Mouse (Mus musculus): ENCODE data around the gene Bdkrb1. TPM values are rescaled to one million over a fixed set of nuclear protein-coding genes. Genes with fewer than 3 reads are reported as not detected.

Gene Bdkrb1
- polyA plus RNA-seq (2012; ENCODE audit: insufficient read depth, insufficient read length, missing spikeins): not detected in 2 replicates

DNA sequence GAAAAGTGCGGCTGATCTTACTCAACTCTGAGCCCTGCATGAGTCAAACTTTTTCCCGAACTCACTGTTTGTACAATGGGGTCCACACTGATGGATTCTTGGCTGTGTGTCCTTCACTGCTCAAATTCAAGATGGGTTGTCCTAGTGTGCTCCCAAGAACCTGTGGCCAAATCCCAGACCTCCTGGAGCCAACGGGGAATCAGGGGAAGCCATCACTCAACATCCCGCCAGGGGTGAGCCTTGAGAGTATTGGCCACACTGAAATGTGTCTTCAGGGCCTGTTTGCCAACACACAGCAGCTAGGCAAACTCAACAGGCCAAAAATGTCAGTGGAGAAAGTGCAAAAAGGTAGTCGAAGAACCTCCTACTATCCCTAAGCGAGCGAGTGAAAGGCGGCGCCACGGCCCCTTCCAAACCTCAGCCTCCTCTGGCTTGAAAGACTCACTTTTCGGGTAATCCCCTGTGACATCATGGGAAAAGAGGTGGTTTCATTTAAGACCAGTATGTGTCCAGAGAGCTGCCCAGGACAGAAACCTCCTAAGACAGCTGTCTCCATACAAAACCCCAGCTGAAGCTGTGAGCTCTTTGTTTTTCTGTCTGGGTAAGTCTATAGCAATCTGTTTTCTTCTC lies at the start of gene Bdkrb1:
TSS of gene Bdkrb1 (plus strand) at position 505 of the 630 bp plus-strand sequence.
- Histone ChIP-seq H3K27ac (replicated peaks; ENCODE audit: low read depth, low read length) (no peak within 1 kb of the TSS), H3K4me3 (ENCODE audit: insufficient read depth, low read depth, low read length) (no peak within 1 kb of the TSS), H3K4me1 (ENCODE audit: control insufficient read depth, insufficient read depth, insufficient read length, low read length) (no peaks in the 10 kb centered on the region)

DNA sequence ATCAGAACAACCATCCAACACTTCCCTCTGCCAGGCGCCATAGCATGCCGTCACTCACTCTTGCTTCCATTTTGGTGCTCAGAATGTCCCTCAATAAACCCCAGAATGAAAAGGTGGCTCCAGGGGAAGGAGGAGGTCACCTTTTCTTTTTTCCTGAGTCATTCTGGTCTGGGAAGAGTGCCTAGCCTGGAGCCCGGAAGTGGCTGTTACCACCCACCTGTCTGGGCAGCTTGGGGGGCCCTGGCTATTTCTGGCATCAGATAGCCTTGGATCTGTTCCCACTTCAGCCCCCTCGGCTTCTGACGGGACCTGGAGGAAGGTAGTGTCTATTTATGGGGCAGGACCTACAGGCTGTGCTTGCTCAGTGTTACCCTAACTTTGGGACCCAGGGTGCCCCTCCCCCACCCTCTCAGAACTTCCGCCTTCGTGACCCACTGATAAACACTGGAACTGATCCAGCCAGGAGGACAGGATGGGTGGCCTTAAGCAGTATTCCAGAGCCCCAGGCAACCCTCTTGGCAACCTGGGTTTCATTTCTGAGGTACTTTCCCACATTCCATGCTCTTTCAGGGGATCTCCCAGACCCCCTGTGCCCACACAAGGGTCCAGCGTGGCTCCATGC lies 48.6 kb upstream of the Bdkrb1 start:
- Histone ChIP-seq H3K4me3 (ENCODE audit: insufficient read depth, low read depth, low read length) (no peak overlapping the region), H3K27ac (replicated peaks; ENCODE audit: low read depth, low read length) (no peak overlapping the region), H3K4me1 (ENCODE audit: control insufficient read depth, insufficient read depth, insufficient read length, low read length) (no peaks in the 10 kb centered on the region; the same call in 1 of the 2 replicates)

DNA sequence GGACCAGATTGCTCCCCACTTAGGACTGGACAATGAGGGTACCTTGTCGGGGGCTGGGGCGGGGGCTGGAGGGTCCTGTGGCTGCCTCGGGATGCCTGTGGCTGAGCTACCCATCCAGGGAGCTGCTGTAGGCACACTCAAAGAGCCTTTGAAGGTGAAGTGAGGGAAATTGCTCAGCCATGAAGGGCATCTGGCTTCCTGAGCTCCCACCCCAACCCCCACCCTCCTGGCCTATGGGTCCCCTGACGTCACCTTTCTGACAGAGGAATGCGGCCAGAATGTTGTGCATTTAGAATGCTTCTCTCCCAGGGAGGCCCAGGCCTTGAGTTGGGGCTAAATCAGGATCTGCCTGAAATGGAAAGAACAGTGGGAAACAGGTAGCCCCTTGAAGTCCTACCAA lies 47.7 kb upstream of the Bdkrb1 start:
- Histone ChIP-seq H3K4me3 (ENCODE audit: insufficient read depth, low read depth, low read length) (no peak overlapping the region), H3K27ac (replicated peaks; ENCODE audit: low read depth, low read length) (no peak overlapping the region), H3K4me1 (ENCODE audit: control insufficient read depth, insufficient read depth, insufficient read length, low read length) (no peaks in the 10 kb centered on the region; the same call in 1 of the 2 replicates)

DNA sequence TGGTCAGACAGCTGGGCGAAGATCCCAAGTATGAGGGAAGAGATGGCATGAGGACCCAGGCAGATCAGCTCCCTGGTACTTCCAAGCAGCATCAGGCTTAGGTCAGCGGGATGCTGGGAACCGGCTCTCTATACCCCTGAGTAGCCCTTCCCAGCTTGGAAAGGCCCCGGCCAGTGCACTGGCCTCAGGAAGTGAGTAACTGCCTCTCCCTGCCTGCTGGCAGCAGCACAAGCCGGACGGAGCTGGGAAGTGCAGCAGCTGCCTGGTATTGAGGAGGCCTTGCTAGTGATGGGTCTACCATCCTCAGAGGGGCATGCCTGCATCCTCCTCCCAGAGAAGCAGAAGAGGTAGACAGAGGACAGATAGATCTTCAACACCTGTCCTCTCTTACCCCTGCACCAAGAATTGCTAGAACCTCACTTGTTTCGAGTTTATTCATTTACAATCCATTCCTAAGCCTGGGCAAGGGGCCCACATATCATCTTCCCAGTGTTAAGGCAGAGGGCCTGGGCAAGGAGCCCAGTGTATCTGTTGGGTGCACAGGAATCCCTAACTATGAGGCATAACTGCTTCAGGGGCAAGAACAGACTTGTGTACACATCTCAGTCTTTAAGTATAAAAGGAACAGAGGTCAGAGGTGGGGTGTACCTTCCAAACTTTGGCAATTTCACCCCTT lies 45.5 kb upstream of the Bdkrb1 start:
- Histone ChIP-seq H3K4me1 (ENCODE audit: control insufficient read depth, insufficient read depth, insufficient read length, low read length) (no peaks in the 10 kb centered on the region; the same call in 1 of the 2 replicates), H3K27ac (replicated peaks; ENCODE audit: low read depth, low read length) (no peak overlapping the region), H3K4me3 (ENCODE audit: insufficient read depth, low read depth, low read length) (no peak overlapping the region)

DNA sequence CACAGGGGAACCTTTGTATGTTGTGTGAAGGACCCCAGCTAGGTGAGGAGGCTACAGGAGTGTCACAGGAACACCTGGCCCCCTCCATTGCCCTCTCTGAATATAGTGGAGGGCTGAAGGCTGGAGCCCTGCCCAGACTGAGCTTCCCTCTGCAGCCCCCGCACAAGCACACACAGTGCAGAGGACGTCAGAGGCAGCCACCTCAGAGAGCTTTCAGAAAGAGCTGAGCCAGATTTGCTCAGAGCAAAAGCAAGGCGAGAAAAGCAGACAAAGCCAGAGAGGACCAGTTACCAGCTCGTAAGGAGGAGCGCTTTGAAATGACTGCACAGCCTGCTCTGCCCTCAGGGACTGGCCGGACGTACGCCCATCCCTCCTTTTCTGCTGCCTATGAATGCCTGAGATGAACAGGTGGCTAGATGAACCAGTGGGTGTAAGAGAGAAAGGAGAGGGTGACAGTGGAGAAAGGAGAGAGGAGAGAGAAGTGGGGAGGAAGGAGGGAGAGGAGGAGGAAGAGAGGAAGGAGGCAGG lies 41.8 kb upstream of the Bdkrb1 start:
- no peak overlapping the region for H3K27ac ChIP-seq (replicated peaks; ENCODE audit: low read depth, low read length)
- H3K4me1 ChIP-seq (ENCODE audit: control insufficient read depth, insufficient read depth, insufficient read length, low read length): no peaks in the 10 kb centered on the region; the same call in 1 of the 2 replicates
- H3K4me3 ChIP-seq (ENCODE audit: insufficient read depth, low read depth, low read length): no peak overlapping the region

DNA sequence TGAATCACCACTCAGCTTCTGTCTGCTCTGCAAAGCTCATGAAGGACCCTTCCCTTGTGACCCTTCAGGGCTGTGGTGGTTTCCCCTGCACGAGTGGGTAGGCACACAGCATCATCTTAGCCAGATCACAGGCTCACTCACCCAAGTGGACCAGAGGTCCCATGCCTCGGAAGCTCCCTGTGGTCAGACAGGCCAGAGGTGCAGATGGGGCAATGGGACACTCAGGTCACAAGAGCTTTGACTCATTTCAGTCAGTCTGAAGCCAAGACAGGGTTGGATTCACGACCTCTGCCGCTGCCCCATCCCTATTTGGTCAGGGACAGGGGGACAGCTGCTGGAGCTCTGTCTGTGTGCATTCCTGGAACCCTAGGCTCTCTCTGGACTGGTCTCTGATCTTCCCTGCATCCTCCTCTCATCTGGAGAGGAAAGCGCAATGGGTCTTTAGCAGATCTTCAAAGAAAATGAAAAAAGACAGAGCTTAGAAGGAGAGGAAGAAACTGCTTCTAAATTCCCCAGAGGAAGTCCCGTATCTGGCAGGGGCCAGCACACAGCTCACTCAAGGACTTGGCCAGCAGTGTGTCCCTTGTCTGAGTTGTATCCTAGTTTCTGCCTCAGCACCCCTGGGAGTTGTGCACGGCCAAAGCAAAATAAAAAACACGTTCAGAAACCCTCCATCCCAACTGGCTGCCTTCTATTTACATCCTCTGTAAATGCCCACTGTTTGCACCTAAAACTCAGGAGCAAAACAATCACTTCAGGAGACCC lies 40.6 kb upstream of the Bdkrb1 start:
- Histone ChIP-seq H3K4me3 (ENCODE audit: insufficient read depth, low read depth, low read length) (peak overlapping the region; percentile 26), H3K27ac (replicated peaks; ENCODE audit: low read depth, low read length) (no peak overlapping the region), H3K4me1 (ENCODE audit: control insufficient read depth, insufficient read depth, insufficient read length, low read length) (no peaks in the 10 kb centered on the region; the same call in 1 of the 2 replicates)

DNA sequence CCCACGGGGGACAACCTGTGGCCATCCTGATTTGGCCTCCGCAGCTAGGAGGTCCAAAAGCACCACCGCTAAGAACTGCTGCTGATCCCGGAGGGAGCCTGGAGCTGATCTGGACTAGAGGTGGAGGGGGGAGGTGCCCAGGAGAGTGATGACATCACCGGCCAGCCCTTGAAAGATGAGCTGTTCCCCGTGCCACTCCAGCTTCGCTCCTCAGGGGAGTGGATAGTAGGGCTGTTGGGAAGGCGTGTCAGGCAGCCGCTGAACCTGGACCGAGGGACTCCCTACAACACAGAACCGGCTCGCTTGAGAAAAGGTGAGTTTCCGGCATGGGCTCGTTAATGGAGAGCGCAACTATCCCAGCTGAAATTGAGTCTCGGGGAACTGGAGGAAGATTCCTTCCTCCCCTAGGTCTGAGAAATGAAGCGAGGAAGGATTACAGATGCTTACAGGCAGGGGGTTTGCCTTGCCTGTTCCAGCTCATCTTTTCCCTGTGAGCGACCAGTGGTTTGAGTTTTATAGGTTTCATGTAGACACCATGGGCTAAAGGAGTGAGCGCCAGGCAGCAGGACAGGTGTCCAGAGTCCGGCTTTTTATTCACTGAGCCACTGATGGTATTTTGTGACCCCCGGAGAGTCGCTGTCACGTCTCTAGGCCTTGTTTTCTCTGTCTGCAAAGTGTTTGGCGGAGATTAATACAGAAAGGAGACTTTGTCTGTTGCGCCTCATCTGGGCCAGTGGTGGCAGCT lies 39.8 kb upstream of the Bdkrb1 start, which contains the start of gene Bdkrb2:
TSS of gene Bdkrb2 (plus strand) at position 291 of the 745 bp plus-strand sequence.
- H3K4me3 ChIP-seq (ENCODE audit: insufficient read depth, low read depth, low read length): peak within 1 kb of the TSS; percentile 26
- H3K4me1 ChIP-seq (ENCODE audit: control insufficient read depth, insufficient read depth, insufficient read length, low read length): no peaks in the 10 kb centered on the region; the same call in 1 of the 2 replicates
- H3K27ac ChIP-seq (replicated peaks; ENCODE audit: low read depth, low read length): no peak within 1 kb of the TSS

DNA sequence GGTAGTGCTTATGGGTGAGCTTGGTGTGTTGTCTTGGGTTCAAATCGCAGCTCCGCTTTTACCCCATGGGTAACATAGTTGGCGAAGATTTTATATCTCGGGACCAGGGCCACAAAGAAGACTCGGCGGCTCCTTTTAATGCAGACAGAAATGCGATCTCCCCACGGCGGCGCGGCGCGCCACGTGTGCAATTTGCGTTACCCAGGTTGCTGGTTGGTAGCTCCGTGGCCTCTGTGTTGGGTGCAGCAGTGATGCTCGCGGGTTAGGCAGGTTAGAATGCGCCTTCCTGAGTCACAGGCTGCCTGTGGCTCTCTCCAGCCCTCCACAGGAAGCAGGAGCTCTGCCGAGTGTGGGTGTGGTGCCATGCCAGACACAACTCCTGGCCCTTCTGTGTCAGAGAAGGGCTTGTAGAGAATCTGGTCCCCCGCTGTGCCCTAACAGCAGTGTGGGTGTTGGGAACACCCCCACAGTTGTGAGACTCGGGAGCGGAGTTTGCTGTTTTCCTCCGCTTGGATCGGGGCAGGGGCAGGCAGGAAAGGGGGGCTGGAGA lies 39.1 kb upstream of the Bdkrb1 start:
- H3K4me3 ChIP-seq (ENCODE audit: insufficient read depth, low read depth, low read length): peak overlapping the region; percentile 7; the same call in 1 of the 2 replicates
- H3K27ac ChIP-seq (replicated peaks; ENCODE audit: low read depth, low read length): no peak overlapping the region
- H3K4me1 ChIP-seq (ENCODE audit: control insufficient read depth, insufficient read depth, insufficient read length, low read length): no peaks in the 10 kb centered on the region; the same call in 1 of the 2 replicates

DNA sequence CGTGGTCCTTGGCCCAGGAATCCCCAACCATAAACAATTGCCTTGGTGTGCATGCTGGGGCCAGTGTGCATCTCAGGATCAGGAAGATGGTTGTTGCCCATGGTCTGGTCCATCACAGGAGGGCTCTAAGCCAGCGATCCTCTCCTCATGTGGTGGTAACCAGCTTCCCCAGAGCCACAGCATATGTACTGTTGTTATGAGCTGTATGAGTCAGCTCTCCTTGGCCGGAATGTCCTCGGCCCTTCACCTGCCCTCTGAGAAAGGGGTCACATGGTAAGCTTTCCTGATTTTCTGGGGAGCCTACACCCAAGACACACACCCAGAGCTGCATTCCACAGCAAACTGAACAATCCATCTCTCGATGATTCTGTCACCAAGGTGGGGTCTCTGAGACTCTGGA lies 37.7 kb upstream of the Bdkrb1 start:
- Histone ChIP-seq H3K4me3 (ENCODE audit: insufficient read depth, low read depth, low read length) (no peak overlapping the region), H3K27ac (replicated peaks; ENCODE audit: low read depth, low read length) (no peak overlapping the region), H3K4me1 (ENCODE audit: control insufficient read depth, insufficient read depth, insufficient read length, low read length) (no peaks in the 10 kb centered on the region; the same call in 1 of the 2 replicates)

DNA sequence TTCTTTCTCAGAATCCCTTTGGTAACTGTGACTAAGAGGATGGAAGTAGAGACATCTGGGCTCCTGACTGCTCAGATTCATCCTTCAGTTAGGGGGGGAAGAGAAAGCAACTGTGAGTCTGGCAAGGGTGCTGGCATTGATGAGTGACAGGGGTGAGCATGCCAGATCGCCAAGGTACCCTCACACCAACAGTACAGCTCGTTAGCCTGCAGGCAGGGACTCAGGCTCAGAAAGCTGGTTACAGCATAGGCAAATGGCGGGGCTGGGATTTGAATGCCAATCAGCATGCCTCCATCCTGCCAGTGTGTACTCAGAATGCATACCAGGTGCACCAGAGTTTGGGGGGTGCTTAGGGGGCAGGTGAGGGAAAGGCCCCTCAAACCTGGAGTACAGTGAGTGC lies 31.0 kb upstream of the Bdkrb1 start:
- H3K27ac ChIP-seq (replicated peaks; ENCODE audit: low read depth, low read length): no peak overlapping the region
- H3K4me1 ChIP-seq (ENCODE audit: control insufficient read depth, insufficient read depth, insufficient read length, low read length): no peaks in the 10 kb centered on the region
- no peak overlapping the region for H3K4me3 ChIP-seq (ENCODE audit: insufficient read depth, low read depth, low read length)

DNA sequence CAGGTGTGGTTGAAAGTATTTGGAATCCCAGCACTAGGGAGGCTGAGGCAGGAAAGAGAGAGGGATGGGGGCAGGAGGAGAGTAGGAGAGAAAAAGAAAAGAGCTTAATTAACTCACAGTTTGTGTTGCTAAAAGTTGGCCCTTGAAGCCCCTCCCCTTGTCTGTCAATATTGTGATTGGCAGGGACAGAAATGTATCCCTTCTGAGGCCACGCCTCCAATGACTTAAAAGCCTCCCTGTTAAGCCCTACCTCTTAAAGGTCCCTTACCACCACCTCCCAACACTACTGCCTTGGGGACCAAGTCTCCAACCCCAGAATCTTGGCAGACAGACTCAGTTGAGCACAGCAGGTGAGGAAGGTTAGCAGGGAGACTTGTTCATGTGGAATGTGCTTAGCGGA lies 30.3 kb upstream of the Bdkrb1 start:
- Histone ChIP-seq H3K4me3 (ENCODE audit: insufficient read depth, low read depth, low read length) (no peak overlapping the region), H3K27ac (replicated peaks; ENCODE audit: low read depth, low read length) (no peak overlapping the region), H3K4me1 (ENCODE audit: control insufficient read depth, insufficient read depth, insufficient read length, low read length) (no peaks in the 10 kb centered on the region)

DNA sequence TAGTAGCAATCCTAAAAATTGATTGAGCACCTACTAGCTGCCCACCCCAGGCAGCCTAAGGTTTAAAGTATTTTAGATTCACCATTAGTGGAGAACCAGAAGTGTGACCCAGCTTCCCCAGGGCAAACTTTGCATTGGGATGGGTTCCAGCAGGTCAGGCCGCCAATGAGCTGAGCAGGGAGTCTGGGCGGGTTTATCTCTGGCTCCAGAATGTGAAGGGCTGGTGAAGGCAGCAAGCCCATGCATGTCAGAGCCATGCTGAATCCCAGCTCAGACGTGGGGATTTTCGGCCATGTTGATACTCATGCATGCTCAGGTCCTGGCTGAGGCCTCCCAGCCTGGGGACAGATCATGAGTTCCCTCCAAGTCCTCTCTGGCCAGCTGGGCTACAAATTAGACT lies 28.5 kb upstream of the Bdkrb1 start:
- H3K4me1 ChIP-seq (ENCODE audit: control insufficient read depth, insufficient read depth, insufficient read length, low read length): no peaks in the 10 kb centered on the region
- H3K4me3 ChIP-seq (ENCODE audit: insufficient read depth, low read depth, low read length): no peak overlapping the region
- no peak overlapping the region for H3K27ac ChIP-seq (replicated peaks; ENCODE audit: low read depth, low read length)

DNA sequence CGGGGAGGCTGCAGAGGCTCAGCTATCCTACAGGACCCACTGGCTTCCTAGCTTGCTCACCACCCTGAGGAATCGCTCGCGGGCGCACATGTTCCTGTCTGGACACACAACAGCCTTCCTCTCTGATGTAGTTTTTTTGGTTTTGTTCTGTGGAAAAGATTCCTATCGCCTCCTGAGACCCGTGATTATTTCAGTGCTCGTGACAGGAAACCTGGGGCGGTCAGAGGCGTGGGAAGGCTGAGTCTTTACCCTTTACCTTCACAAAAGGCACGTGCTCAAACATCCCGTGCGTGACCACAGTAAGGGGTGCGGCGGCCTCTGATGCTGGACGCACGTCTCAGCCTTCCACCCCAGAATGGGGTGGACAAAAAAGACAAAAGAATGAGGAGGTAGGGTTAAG lies 22.4 kb upstream of the Bdkrb1 start:
- Histone ChIP-seq H3K4me3 (ENCODE audit: insufficient read depth, low read depth, low read length) (no peak overlapping the region), H3K4me1 (ENCODE audit: control insufficient read depth, insufficient read depth, insufficient read length, low read length) (no peaks in the 10 kb centered on the region), H3K27ac (replicated peaks; ENCODE audit: low read depth, low read length) (no peak overlapping the region)

DNA sequence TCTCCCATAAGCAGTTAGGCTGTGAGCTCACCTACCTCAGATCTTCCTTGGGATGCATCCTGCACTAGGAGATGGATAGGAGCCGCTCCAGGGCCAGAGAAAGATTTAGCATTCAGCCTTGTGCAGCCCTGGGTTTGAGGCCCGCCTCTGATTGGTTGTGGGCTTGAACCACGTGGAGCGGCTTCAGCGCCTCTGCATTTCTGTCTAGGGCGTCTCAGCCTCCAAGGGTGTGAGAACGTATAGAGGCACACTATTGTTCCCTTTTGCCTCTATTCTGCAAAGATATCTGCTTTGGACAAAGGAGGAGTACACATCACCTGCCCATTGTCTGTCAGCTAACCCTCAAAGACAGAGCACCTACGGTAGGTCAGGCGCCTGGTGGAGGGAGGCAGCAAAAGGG lies 20.4 kb upstream of the Bdkrb1 start:
- Histone ChIP-seq H3K4me3 (ENCODE audit: insufficient read depth, low read depth, low read length) (no peak overlapping the region), H3K4me1 (ENCODE audit: control insufficient read depth, insufficient read depth, insufficient read length, low read length) (no peaks in the 10 kb centered on the region), H3K27ac (replicated peaks; ENCODE audit: low read depth, low read length) (no peak overlapping the region)

Measured in brown adipose tissue, adult 24 weeks (tissue).